Comparison of ENCODE assay signal across 24 mouse cellular contexts in the genomic region with DNA sequence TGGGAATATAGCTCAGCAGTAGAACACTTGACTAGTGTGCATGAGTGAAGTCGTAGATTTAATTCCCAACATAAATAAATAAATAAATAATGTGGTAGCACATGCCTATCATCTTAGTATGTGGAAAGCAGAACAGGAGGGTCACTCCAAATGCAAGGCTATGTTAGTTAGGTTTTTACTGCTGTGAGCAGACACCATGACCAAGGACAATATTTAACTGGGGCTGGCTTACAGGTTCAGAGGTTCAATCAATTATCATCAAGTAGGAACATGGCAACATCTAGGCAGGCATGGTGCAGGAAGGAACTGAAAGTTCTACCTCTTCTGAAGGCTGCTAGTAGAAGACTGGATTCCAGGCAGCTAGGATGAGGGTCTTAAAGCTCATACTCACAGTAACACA. TPM values are rescaled to one million over a fixed set of nuclear protein-coding genes. Genes with fewer than 3 reads are reported as not detected.
DNase-seq lines count a peak whose midpoint lies in the region; ATAC-seq and TF ChIP-seq lines count a peak whose summit lies in the region.
"Had no signal": no experiment of that assay in that cellular context is flagged by ENCODE, and none has a peak within 500 bp of the region (broad histone marks: within the 10 kb centered on the region; RNA-seq: fewer than 3 reads in every experiment).

No protein-coding gene starts in this region.

- no peaks in the 10 kb centered on the region for H3K36me3 ChIP-seq in kidney, embryonic 14.5 days (ENCODE audit: control insufficient read depth, insufficient read depth, low read length)
- H3K36me3 ChIP-seq: forebrain, embryonic 10.5 days; heart, embryonic 12.5 days; heart, embryonic 15.5 days had no signal

- no peaks in the 10 kb centered on the region for H3K27me3 ChIP-seq in kidney, embryonic 14.5 days (ENCODE audit: control insufficient read depth, insufficient read depth, low read length)
- H3K27me3 ChIP-seq: heart, embryonic 12.5 days; heart, embryonic 15.5 days had no signal

- WGBS in kidney, embryonic 14.5 days = 93% methylated on average over 1 of the region's 1 CpGs

- H3K4me3 ChIP-seq in kidney, embryonic 14.5 days (ENCODE audit: low read length) = no peak overlapping the region
- H3K4me3 ChIP-seq in layer of hippocampus, adult 2 months = no peak overlapping the region
- H3K4me3 ChIP-seq: forebrain, embryonic 10.5 days; forebrain, embryonic 13.5 days; gastrocnemius, adult 2 months; heart, embryonic 12.5 days; heart, embryonic 15.5 days had no signal

- no peaks in the 10 kb centered on the region for H3K4me1 ChIP-seq in kidney, embryonic 14.5 days (ENCODE audit: control insufficient read depth, insufficient read depth, low read length)
- H3K4me1 ChIP-seq: heart, embryonic 12.5 days; heart, embryonic 15.5 days had no signal

- H3K9me3 ChIP-seq in kidney, embryonic 14.5 days (ENCODE audit: control insufficient read depth, low read length) = 0 out of 2 replicates have a peak, but pooled peaks cover 3% of the 10 kb centered on the region
- H3K9me3 ChIP-seq: forebrain, embryonic 10.5 days; forebrain, embryonic 13.5 days; heart, embryonic 12.5 days; heart, embryonic 15.5 days had no signal

- no peak overlapping the region for H3K27ac ChIP-seq in kidney, embryonic 14.5 days (ENCODE audit: low read depth, low read length)
- H3K27ac ChIP-seq in layer of hippocampus, adult 2 months = peak overlapping the region; percentile 80
- H3K27ac ChIP-seq: forebrain, embryonic 10.5 days; forebrain, embryonic 13.5 days; gastrocnemius, adult 2 months; heart, embryonic 15.5 days; hindbrain, embryonic 14.5 days had no signal

- no peak for ATAC-seq in kidney, embryonic 14.5 days (ENCODE audit: low FRiP score, low TSS enrichment)
- ATAC-seq in frontal cortex, adult (ENCODE audit: low TSS enrichment) = no peak
- ATAC-seq: activated CD4-positive, CD25-positive, alpha-beta regulatory T cell, adult 4 months; forebrain, embryonic 13.5 days; forebrain, embryonic 16.5 days had no signal

- no peak overlapping the region for H3K4me2 ChIP-seq in kidney, embryonic 14.5 days (replicated peaks; ENCODE audit: low read depth, low read length)
- H3K4me2 ChIP-seq: forebrain, embryonic 13.5 days; heart, embryonic 12.5 days; heart, embryonic 15.5 days; hindbrain, embryonic 14.5 days had no signal

- DNase-seq in heart, adult 11 months = peak; percentile 52
- DNase-seq in heart, postnatal 4 days = no peak
- DNase-seq in kidney, adult 8-10 months = peak; percentile 27 to 34
- no peak for DNase-seq in layer of hippocampus, adult 2 months (ENCODE audit: low spot score in 2 of 2)
- DNase-seq in layer of hippocampus, postnatal 25 days (ENCODE audit: extremely low spot score in 1 of 2, low spot score in 1 of 2) = no peak
- DNase-seq: adrenal gland, adult 8-10 months; adrenal gland, postnatal 36 days; cerebellum, adult 18-20 months; cerebellum, adult 9-10 months; cerebellum, postnatal 14 days; gastrocnemius, adult 2 months; gastrocnemius, postnatal 14 days; heart, adult 18-20 months; heart, postnatal 10 days; heart, postnatal 36 days had no signal

- no peak for TF ChIP-seq CTCF in layer of hippocampus, adult 2 months (conservative IDR thresholded peaks at IDR 0.05)

- no peak overlapping the region for H3K9ac ChIP-seq in kidney, embryonic 14.5 days (ENCODE audit: low read depth, low read length)
- H3K9ac ChIP-seq: forebrain, embryonic 13.5 days; heart, embryonic 12.5 days; heart, embryonic 15.5 days; hindbrain, embryonic 14.5 days had no signal

RNA-seq across cellular contexts. Expression of gene Smap1, which starts 22.0 kb away (rescaled TPM):
- 10 to 100 TPM; 50.1 to 58.3 TPM for total RNA-seq in heart, postnatal 4 days (2021)
- polyA plus RNA-seq in kidney, embryonic 14.5 days (2014; fragmentation: Nextera tagmentation; extraction: Ambion mirVana) = 46.7 and 51.0 TPM in 2 replicates
- total RNA-seq in layer of hippocampus, adult 2 months (2021) = 100 to 1,000 TPM; 132 TPM
- 100 to 1,000 TPM; 144 to 159 TPM for total RNA-seq in layer of hippocampus, postnatal 25 days (2021)

Comparison
In these comparisons a context has a peak if more than half of its experiments do, and no peak if none do; other contexts are left out.
1. DNase-seq: peak in heart, adult 11 months (single experiment) and kidney, adult 8-10 months (2 of 2); none in heart, postnatal 4 days (single experiment), layer of hippocampus, adult 2 months (0 of 2) and layer of hippocampus, postnatal 25 days (0 of 2).